Mouse (Mus musculus): Measurements from ENCODE around the gene Rbfox3. TPM values are rescaled to one million over a fixed set of nuclear protein-coding genes. Genes with fewer than 3 reads are reported as not detected.

Gene Rbfox3
- polyA plus RNA-seq, 1 experiment, result 0.51 TPM

- Histone ChIP-seq H3K4me1 (ENCODE audit: control insufficient read depth, insufficient read depth, insufficient read length) (no peaks in the 10 kb centered on the region), H3K4me3 (ENCODE audit: extremely low read depth, insufficient read depth, insufficient read length) (no peak overlapping the region), H3K27me3 (ENCODE audit: control insufficient read depth, insufficient read depth, low read length) (no peaks in the 10 kb centered on the region), H3K36me3 (ENCODE audit: control insufficient read depth, insufficient read depth, low read length) (no peaks in the 10 kb centered on the region), H3K27ac (ENCODE audit: insufficient read depth, low read length) (no peak overlapping the region)
- TF ChIP-seq POLR2A (IDR thresholded peaks at IDR 0.05; ENCODE audit: low read depth, low read length) (no peak), CTCF (IDR thresholded peaks at IDR 0.05; ENCODE audit: extremely low read depth, insufficient read depth, insufficient read length, insufficient replicate concordance) (peak; percentile 12; the same call in 1 of the 2 replicates)
- 48% methylated on average over 18 of the region's 18 CpGs for WGBS
- DNase-seq (ENCODE audit: low read depth in 1 of 2, low spot score in 2 of 2), result no peak
These were observed 376.9 kb downstream of the Rbfox3 start for GRCm38 (mm10) chr11:118534382-118535092.

GRCm38 (mm10) chr11:118530313-118530712 is 381.1 kb downstream of the Rbfox3 start:
- WGBS, result 91% methylated on average over 8 of the region's 8 CpGs
- Histone ChIP-seq H3K36me3 (ENCODE audit: control insufficient read depth, insufficient read depth, low read length) (no peaks in the 10 kb centered on the region), H3K27me3 (ENCODE audit: control insufficient read depth, insufficient read depth, low read length) (no peaks in the 10 kb centered on the region), H3K4me1 (ENCODE audit: control insufficient read depth, insufficient read depth, insufficient read length) (no peaks in the 10 kb centered on the region), H3K4me3 (ENCODE audit: extremely low read depth, insufficient read depth, insufficient read length) (no peak overlapping the region), H3K27ac (ENCODE audit: insufficient read depth, low read length) (no peak overlapping the region)
- no peak for DNase-seq (ENCODE audit: low read depth in 1 of 2, low spot score in 2 of 2)
- TF ChIP-seq CTCF (IDR thresholded peaks at IDR 0.05; ENCODE audit: extremely low read depth, insufficient read depth, insufficient read length, insufficient replicate concordance) (no peak), POLR2A (IDR thresholded peaks at IDR 0.05; ENCODE audit: low read depth, low read length) (no peak)

- H3K4me1 ChIP-seq (ENCODE audit: control insufficient read depth, insufficient read depth, insufficient read length), result no peaks in the 10 kb centered on the region
- no peak overlapping the region for H3K4me3 ChIP-seq (ENCODE audit: extremely low read depth, insufficient read depth, insufficient read length)
- WGBS, result 91% methylated on average over 9 of the region's 9 CpGs
- TF ChIP-seq POLR2A (IDR thresholded peaks at IDR 0.05; ENCODE audit: low read depth, low read length), result no peak
- no peak for TF ChIP-seq CTCF (IDR thresholded peaks at IDR 0.05; ENCODE audit: extremely low read depth, insufficient read depth, insufficient read length, insufficient replicate concordance)
- no peaks in the 10 kb centered on the region for H3K27me3 ChIP-seq (ENCODE audit: control insufficient read depth, insufficient read depth, low read length)
- DNase-seq (ENCODE audit: low read depth in 1 of 2, low spot score in 2 of 2), result no peak
- H3K27ac ChIP-seq (ENCODE audit: insufficient read depth, low read length), result no peak overlapping the region
- H3K36me3 ChIP-seq (ENCODE audit: control insufficient read depth, insufficient read depth, low read length), result no peaks in the 10 kb centered on the region
These were observed 382.6 kb downstream of the Rbfox3 start for GRCm38 (mm10) chr11:118528761-118529160.

- Histone ChIP-seq H3K36me3 (ENCODE audit: control insufficient read depth, insufficient read depth, low read length) (no peaks in the 10 kb centered on the region), H3K27me3 (ENCODE audit: control insufficient read depth, insufficient read depth, low read length) (no peaks in the 10 kb centered on the region), H3K27ac (ENCODE audit: insufficient read depth, low read length) (no peak overlapping the region), H3K4me3 (ENCODE audit: extremely low read depth, insufficient read depth, insufficient read length) (no peak overlapping the region), H3K4me1 (ENCODE audit: control insufficient read depth, insufficient read depth, insufficient read length) (no peaks in the 10 kb centered on the region)
- DNase-seq (ENCODE audit: low read depth in 1 of 2, low spot score in 2 of 2), result no peak
- no peak for TF ChIP-seq CTCF (IDR thresholded peaks at IDR 0.05; ENCODE audit: extremely low read depth, insufficient read depth, insufficient read length, insufficient replicate concordance)
- TF ChIP-seq POLR2A (IDR thresholded peaks at IDR 0.05; ENCODE audit: low read depth, low read length), result no peak
- WGBS, result 82% methylated on average over 11 of the region's 11 CpGs
These were observed 386.3 kb downstream of the Rbfox3 start for GRCm38 (mm10) chr11:118525059-118525458.

GRCm38 (mm10) chr11:118523496-118524145 is 387.8 kb downstream of the Rbfox3 start:
- Histone ChIP-seq H3K36me3 (ENCODE audit: control insufficient read depth, insufficient read depth, low read length) (no peaks in the 10 kb centered on the region), H3K4me3 (ENCODE audit: extremely low read depth, insufficient read depth, insufficient read length) (no peak overlapping the region), H3K27ac (ENCODE audit: insufficient read depth, low read length) (no peak overlapping the region), H3K27me3 (ENCODE audit: control insufficient read depth, insufficient read depth, low read length) (no peaks in the 10 kb centered on the region), H3K4me1 (ENCODE audit: control insufficient read depth, insufficient read depth, insufficient read length) (no peaks in the 10 kb centered on the region)
- 88% methylated on average over 4 of the region's 4 CpGs for WGBS
- no peak for DNase-seq (ENCODE audit: low read depth in 1 of 2, low spot score in 2 of 2)
- TF ChIP-seq CTCF (IDR thresholded peaks at IDR 0.05; ENCODE audit: extremely low read depth, insufficient read depth, insufficient read length, insufficient replicate concordance) (no peak), POLR2A (IDR thresholded peaks at IDR 0.05; ENCODE audit: low read depth, low read length) (no peak)

GRCm38 (mm10) chr11:118520932-118521331 is 390.5 kb downstream of the Rbfox3 start:
- H3K27ac ChIP-seq (ENCODE audit: insufficient read depth, low read length), result no peak overlapping the region
- no peaks in the 10 kb centered on the region for H3K36me3 ChIP-seq (ENCODE audit: control insufficient read depth, insufficient read depth, low read length)
- H3K4me3 ChIP-seq (ENCODE audit: extremely low read depth, insufficient read depth, insufficient read length), result no peak overlapping the region
- no peak for TF ChIP-seq POLR2A (IDR thresholded peaks at IDR 0.05; ENCODE audit: low read depth, low read length)
- TF ChIP-seq CTCF (IDR thresholded peaks at IDR 0.05; ENCODE audit: extremely low read depth, insufficient read depth, insufficient read length, insufficient replicate concordance), result no peak
- DNase-seq (ENCODE audit: low read depth in 1 of 2, low spot score in 2 of 2), result no peak
- no peaks in the 10 kb centered on the region for H3K4me1 ChIP-seq (ENCODE audit: control insufficient read depth, insufficient read depth, insufficient read length)
- 82% methylated on average over 2 of the region's 2 CpGs for WGBS
- H3K27me3 ChIP-seq (ENCODE audit: control insufficient read depth, insufficient read depth, low read length), result no peaks in the 10 kb centered on the region

GRCm38 (mm10) chr11:118520251-118520650 is 391.1 kb downstream of the Rbfox3 start:
- TF ChIP-seq POLR2A (IDR thresholded peaks at IDR 0.05; ENCODE audit: low read depth, low read length), result no peak
- no peak; the same call in 1 of the 2 replicates for TF ChIP-seq CTCF (IDR thresholded peaks at IDR 0.05; ENCODE audit: extremely low read depth, insufficient read depth, insufficient read length, insufficient replicate concordance)
- no peak for DNase-seq (ENCODE audit: low read depth in 1 of 2, low spot score in 2 of 2)
- H3K4me3 ChIP-seq (ENCODE audit: extremely low read depth, insufficient read depth, insufficient read length), result no peak overlapping the region

More at GRCm38 (mm10) chr11:118520251-118520650, 391.1 kb downstream of the Rbfox3 start:
- Histone ChIP-seq H3K36me3 (ENCODE audit: control insufficient read depth, insufficient read depth, low read length) (no peaks in the 10 kb centered on the region), H3K27ac (ENCODE audit: insufficient read depth, low read length) (no peak overlapping the region), H3K4me1 (ENCODE audit: control insufficient read depth, insufficient read depth, insufficient read length) (no peaks in the 10 kb centered on the region), H3K27me3 (ENCODE audit: control insufficient read depth, insufficient read depth, low read length) (no peaks in the 10 kb centered on the region)
- 57% methylated on average over 5 of the region's 5 CpGs for WGBS
